32 mouse cellular contexts compared by ENCODE assay signal in the genomic region with DNA sequence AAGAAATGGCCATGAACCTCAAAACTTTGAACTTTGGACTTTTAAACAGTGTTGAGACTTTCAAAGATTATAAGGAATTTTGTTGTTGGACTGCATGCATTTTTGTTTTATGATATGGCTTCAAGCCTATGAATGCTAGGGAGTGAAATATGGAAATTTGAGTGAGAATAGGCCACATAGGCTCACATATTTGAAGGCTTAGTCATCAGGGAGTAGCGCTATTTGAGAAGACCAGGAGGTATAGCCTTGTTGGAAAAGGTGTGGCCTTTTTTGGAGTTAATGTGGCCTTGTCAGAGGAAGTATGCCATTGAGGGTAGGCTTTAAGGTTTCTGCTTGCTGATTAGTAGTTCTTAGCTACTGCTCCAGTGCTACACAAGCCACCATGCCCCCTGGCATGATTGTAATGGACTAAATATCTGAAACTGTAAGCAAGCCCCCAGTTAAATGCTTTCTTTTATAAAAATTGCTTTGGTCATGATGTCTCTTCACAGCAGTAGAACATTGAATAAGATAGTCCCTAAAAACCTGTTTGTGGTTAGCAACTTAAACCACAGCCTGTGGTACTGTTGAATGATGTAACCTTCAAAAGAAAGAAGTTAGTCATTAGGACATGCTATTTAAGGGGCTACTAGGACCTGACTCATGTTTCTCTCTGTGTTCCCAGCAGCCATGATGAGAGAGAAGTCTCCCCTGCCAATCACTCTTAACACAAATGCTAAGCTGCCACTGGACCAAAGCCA.
DNase-seq lines count a peak whose midpoint lies in the region; ATAC-seq and TF ChIP-seq lines count a peak whose summit lies in the region.
"Had no signal": no experiment of that assay in that cellular context is flagged by ENCODE, and none has a peak within 500 bp of the region (broad histone marks: within the 10 kb centered on the region; RNA-seq: fewer than 3 reads in every experiment).

No protein-coding gene starts in this region.

- in situ Hi-C loops in Patski (cut with MboI; ENCODE audit: low pct_unique_long_range_greater_than_20kb) = no loop called here

- no peak overlapping the region for H3K27ac ChIP-seq in hindbrain, embryonic 16.5 days (ENCODE audit: low read depth, low read length)
- H3K27ac ChIP-seq in forebrain, embryonic 10.5 days = no peak overlapping the region
- H3K27ac ChIP-seq in intestine, postnatal 0 days (ENCODE audit: low read depth, low read length) = no peak overlapping the region
- H3K27ac ChIP-seq: embryonic facial prominence, embryonic 15.5 days; gastrocnemius, adult 2 months; heart, embryonic 15.5 days; hindbrain, embryonic 10.5 days; hindbrain, embryonic 13.5 days; hindbrain, postnatal 0 days had no signal

- TF ChIP-seq CTCF in C2C12 (IDR thresholded peaks at IDR 0.05; ENCODE audit: control insufficient read depth, insufficient read depth, insufficient read length) (no peak), Patski (IDR thresholded peaks at IDR 0.05) (no peak)
- TF ChIP-seq CTCF in intestine, postnatal 0 days (IDR thresholded peaks at IDR 0.05; ENCODE audit: low read depth) = no peak

- peak; percentile 73 for ATAC-seq in Patski
- ATAC-seq in hindbrain, embryonic 16.5 days = no peak
- no peak for ATAC-seq in intestine, postnatal 0 days
- ATAC-seq: activated CD4-positive, CD25-positive, alpha-beta regulatory T cell, adult 4 months; forebrain, embryonic 14.5 days; forebrain, postnatal 0 days; hindbrain, postnatal 0 days; inflammation-experienced regulatory T-cells, adult 6 months had no signal

- no peak overlapping the region for H3K4me2 ChIP-seq in hindbrain, embryonic 16.5 days (ENCODE audit: low read length)
- H3K4me2 ChIP-seq in intestine, postnatal 0 days (replicated peaks; ENCODE audit: low read depth) = no peak overlapping the region
- H3K4me2 ChIP-seq: embryonic facial prominence, embryonic 15.5 days; heart, embryonic 12.5 days; heart, embryonic 15.5 days; hindbrain, embryonic 13.5 days had no signal

- POLR2A ChIA-PET in Patski (lab: Charles Lee) = no interaction called here

- no peaks in the 10 kb centered on the region for H3K79me2 ChIP-seq in C2C12 (ENCODE audit: control insufficient read depth, insufficient read depth)

- no peaks in the 10 kb centered on the region for H3K79me3 ChIP-seq in C2C12 (ENCODE audit: low read depth)

- H3K36me3 ChIP-seq in C2C12 (ENCODE audit: control insufficient read depth, insufficient read depth) = no peaks in the 10 kb centered on the region
- H3K36me3 ChIP-seq in hindbrain, embryonic 16.5 days (ENCODE audit: control insufficient read depth, insufficient read depth, low read length) = no peaks in the 10 kb centered on the region
- H3K36me3 ChIP-seq in forebrain, embryonic 10.5 days (replicated peaks) = no peaks in the 10 kb centered on the region
- no peaks in the 10 kb centered on the region for H3K36me3 ChIP-seq in intestine, postnatal 0 days (ENCODE audit: control insufficient read depth, insufficient read depth)
- H3K36me3 ChIP-seq: embryonic facial prominence, embryonic 15.5 days; heart, embryonic 12.5 days; heart, embryonic 15.5 days; hindbrain, embryonic 10.5 days; hindbrain, embryonic 13.5 days had no signal

- H3K27me3 ChIP-seq in C2C12 (ENCODE audit: control insufficient read depth, insufficient read depth, insufficient read length) (no peaks in the 10 kb centered on the region), Patski (no peaks in the 10 kb centered on the region)
- H3K27me3 ChIP-seq in hindbrain, embryonic 16.5 days (replicated peaks; ENCODE audit: control insufficient read depth, insufficient read depth, low read length) = no peaks in the 10 kb centered on the region
- H3K27me3 ChIP-seq in forebrain, embryonic 10.5 days (ENCODE audit: poor library complexity, severe bottlenecking) = no peaks in the 10 kb centered on the region
- H3K27me3 ChIP-seq in intestine, postnatal 0 days (replicated peaks; ENCODE audit: control insufficient read depth, insufficient read depth, low read length) = no peaks in the 10 kb centered on the region
- H3K27me3 ChIP-seq: embryonic facial prominence, embryonic 15.5 days; heart, embryonic 12.5 days; heart, embryonic 15.5 days; hindbrain, embryonic 13.5 days had no signal

- no peaks in the 10 kb centered on the region for H3K9me3 ChIP-seq in hindbrain, embryonic 16.5 days (ENCODE audit: control insufficient read depth, low read length)
- no peaks in the 10 kb centered on the region for H3K9me3 ChIP-seq in forebrain, embryonic 10.5 days
- no peaks in the 10 kb centered on the region for H3K9me3 ChIP-seq in intestine, postnatal 0 days (ENCODE audit: control insufficient read depth)
- H3K9me3 ChIP-seq: embryonic facial prominence, embryonic 15.5 days; heart, embryonic 12.5 days; heart, embryonic 15.5 days; hindbrain, embryonic 10.5 days; hindbrain, embryonic 13.5 days had no signal

- DNase-seq in 3T3-L1 (ENCODE audit: low read depth, low spot score) (peak; percentile 91), Patski (ENCODE audit: low read depth, low spot score) (peak; percentile 55)
- peak; percentile 52 for DNase-seq in fibroblast of lung, adult 2 months (ENCODE audit: low read depth)
- DNase-seq in adrenal gland, postnatal 25 days = no peak
- no peak for DNase-seq in forebrain, embryonic 10.5 days (ENCODE audit: extremely low spot score, low spot score)
- DNase-seq: adrenal gland, adult 8-10 months; cerebellum, adult 11-12 months; cerebellum, adult 8-10 months; cerebellum, postnatal 10 days; cerebellum, postnatal 36 days; embryo, embryonic 11 days; forebrain, postnatal 0 days; gastrocnemius, adult 2 months; gastrocnemius, postnatal 14 days; heart, adult 11 months; heart, postnatal 10 days; heart, postnatal 36 days; kidney, adult 11 months; kidney, adult 8-10 months had no signal

- no peaks in the 10 kb centered on the region for H3K4me1 ChIP-seq in hindbrain, embryonic 16.5 days (ENCODE audit: control insufficient read depth, insufficient read depth, low read depth, low read length)
- H3K4me1 ChIP-seq in forebrain, embryonic 10.5 days = no peaks in the 10 kb centered on the region
- H3K4me1 ChIP-seq in intestine, postnatal 0 days (replicated peaks; ENCODE audit: control insufficient read depth, insufficient read depth, low read length) = no peaks in the 10 kb centered on the region
- H3K4me1 ChIP-seq: embryonic facial prominence, embryonic 15.5 days; heart, embryonic 12.5 days; heart, embryonic 15.5 days; hindbrain, embryonic 10.5 days; hindbrain, embryonic 13.5 days had no signal

- WGBS in hindbrain, embryonic 16.5 days = 90% methylated on average over 1 of the region's 1 CpGs
- WGBS in forebrain, embryonic 10.5 days = 90% methylated on average over 1 of the region's 1 CpGs
- WGBS in intestine, postnatal 0 days = 73% methylated on average over 1 of the region's 1 CpGs

- H3K9ac ChIP-seq in hindbrain, embryonic 16.5 days (ENCODE audit: low read depth, low read length) = no peak overlapping the region
- no peak overlapping the region for H3K9ac ChIP-seq in intestine, postnatal 0 days (ENCODE audit: low read depth, low read length)
- H3K9ac ChIP-seq: embryonic facial prominence, embryonic 15.5 days; forebrain, postnatal 0 days; heart, embryonic 12.5 days; heart, embryonic 15.5 days; hindbrain, embryonic 13.5 days had no signal

- CTCF ChIA-PET in Patski (lab: Charles Lee) = interaction anchor here (0.7 to 1.2 kb wide), 2 partner anchors 11 to 38 kb away, joined by 3 read pairs; no protein-coding TSS in a partner anchor

- no peak overlapping the region for H3K4me3 ChIP-seq in C2C12 (ENCODE audit: insufficient read depth, poor library complexity, severe bottlenecking)
- no peak overlapping the region for H3K4me3 ChIP-seq in hindbrain, embryonic 16.5 days (ENCODE audit: low read length)
- no peak overlapping the region for H3K4me3 ChIP-seq in forebrain, embryonic 10.5 days
- H3K4me3 ChIP-seq in intestine, postnatal 0 days (ENCODE audit: low read depth, low read length) = no peak overlapping the region
- H3K4me3 ChIP-seq: embryonic facial prominence, embryonic 15.5 days; erythroblast, embryonic 14.5 days; gastrocnemius, adult 2 months; heart, embryonic 12.5 days; heart, embryonic 15.5 days; hindbrain, embryonic 10.5 days; hindbrain, embryonic 13.5 days had no signal

- H3ac ChIP-seq in C2C12 (ENCODE audit: control insufficient read depth, insufficient read length, low read depth) = no peak overlapping the region

TF ChIP-seq in C2C12, 6 proteins besides CTCF, POLR2A, EP300 and RAD21:
- peak; percentile 70 for TF ChIP-seq CEBPB (IDR thresholded peaks at IDR 0.05; ENCODE audit: low read depth)
- TF ChIP-seq MAX (IDR thresholded peaks at IDR 0.05) = no peak
- no peak for TF ChIP-seq MYOG (IDR thresholded peaks at IDR 0.05; ENCODE audit: control insufficient read depth, extremely low read depth, insufficient read length)
- no peak for TF ChIP-seq MYOD1 (IDR thresholded peaks at IDR 0.05; ENCODE audit: control insufficient read depth, insufficient read length, low read depth)
- TF ChIP-seq FOSL1 (IDR thresholded peaks at IDR 0.05; ENCODE audit: insufficient read depth, low read length, poor library complexity, severe bottlenecking) = peak; percentile 47
TF ChIP-seq in C2C12: peak in this region for 2.

Comparison
In these comparisons a context has a peak if more than half of its experiments do, and no peak if none do; other contexts are left out.
1. DNase-seq: peak in 3T3-L1 (single experiment), Patski (single experiment) and fibroblast of lung, adult 2 months (single experiment); none in adrenal gland, postnatal 25 days (single experiment) and forebrain, embryonic 10.5 days (single experiment).